Mouse (Mus musculus): ENCODE results near the gene Tsen15.

GRCm38 (mm10) chr1:152400556-152401540, 14.4 kb upstream of the Tsen15 start:
- TF ChIP-seq CTCF (IDR thresholded peaks at IDR 0.05; ENCODE audit: control insufficient read depth, insufficient read depth, insufficient replicate concordance, low read depth, low read length): no peak
- TF ChIP-seq POLR2A (IDR thresholded peaks at IDR 0.05; ENCODE audit: control insufficient read depth, low read depth, low read length): no peak

Data from testis, adult 2 months (tissue).